Mouse (Mus musculus) hindbrain, embryonic 13.5 days (tissue): ENCODE results near the gene Pif1. TPM values are rescaled to one million over a fixed set of nuclear protein-coding genes. Genes with fewer than 3 reads are reported as not detected.

Experiments
- ATAC-seq: fragments of 200-750 bp; cut with Nextera tagmentation; 2 replicates; pipeline ENCODE4 v1.8.0; 2017; ENCODE audit warnings: moderate TSS enrichment; ENCODE audit not compliant: low FRiP score
- H3K27ac ChIP-seq: fragments of 300-500 bp; sonication (generic); 2 replicates; pipeline ENCODE4 v1.5.1; 2015; ENCODE audit warnings: inconsistent platforms, mild to moderate bottlenecking, moderate library complexity
- H3K27me3 ChIP-seq: fragments of 300-500 bp; sonication (generic); 2 replicates; pipeline ENCODE4 v1.6.1; 2015; ENCODE audit warnings: mild to moderate bottlenecking, inconsistent platforms
- H3K36me3 ChIP-seq: fragments of 300-500 bp; sonication (generic); 2 replicates; pipeline ENCODE4 v1.6.1; 2015; ENCODE audit warnings: mild to moderate bottlenecking, inconsistent platforms
- H3K4me1 ChIP-seq: fragments of 300-500 bp; sonication (generic); replicated peaks from 2 replicates; pipeline ENCODE4 v1.6.1; 2015; ENCODE audit warnings: inconsistent platforms
- H3K4me2 ChIP-seq: fragments of 300-500 bp; sonication (generic); 2 replicates; pipeline ENCODE4 v1.6.1; 2015; ENCODE audit warnings: inconsistent platforms, mild to moderate bottlenecking, moderate library complexity
- H3K4me3 ChIP-seq: fragments of 300-500 bp; sonication (generic); 2 replicates; pipeline ENCODE4 v1.5.1; 2015; ENCODE audit warnings: mild to moderate bottlenecking, inconsistent platforms
- H3K9ac ChIP-seq: fragments of 300-500 bp; sonication (generic); 2 replicates; pipeline ENCODE4 v1.6.1; 2015; ENCODE audit warnings: mild to moderate bottlenecking, inconsistent platforms
- H3K9me3 ChIP-seq: fragments of 300-500 bp; sonication (generic); 2 replicates; pipeline ENCODE4 v1.6.1; 2016; ENCODE audit warnings: inconsistent platforms
- WGBS: fragments of 180-500 bp; shearing (Covaris S2); methylation state at CpG from one replicate; pipeline ENCODE4 v1.1.7; 2015; 5-methylcytosine and 5-hydroxymethylcytosine counted together
- polyA plus RNA-seq: library from polyadenylated mRNA; unstranded; fragments of >200 nt; fragmentation: Nextera tagmentation; extraction: Ambion mirVana; gene quantifications from 2 replicates; pipeline ENCODE4 v1.2.1, GENCODE M21; 2015

The Pif1 gene
- polyA plus RNA-seq, 1 experiment from 2014 or later: 3.8 TPM

DNA sequence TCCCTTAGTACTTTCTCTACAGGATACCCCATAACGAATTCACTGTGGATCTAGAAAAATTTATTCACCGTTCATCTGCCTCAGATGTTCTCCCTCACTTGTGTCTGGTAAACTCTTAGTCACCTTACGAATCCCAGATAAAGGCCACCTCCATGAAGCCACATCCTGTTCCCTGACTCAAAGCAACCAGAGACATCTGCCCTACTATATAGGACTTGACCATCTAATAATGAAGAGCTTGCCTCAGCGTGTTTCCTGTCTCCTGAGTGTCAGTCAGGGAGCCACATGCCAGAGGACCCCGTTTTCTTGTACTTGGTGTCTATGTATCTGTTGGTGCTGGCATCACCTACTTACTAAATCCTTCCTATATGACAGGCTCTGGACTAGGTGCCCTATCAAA, 37.3 kb upstream of the Pif1 start:
- 90% methylated on average over 5 of the region's 5 CpGs for WGBS
- Histone ChIP-seq H3K4me3 (no peak overlapping the region), H3K4me1 (peaks cover 51% of the 10 kb centered on the region), H3K4me2 (no peak overlapping the region), H3K9me3 (no peaks in the 10 kb centered on the region), H3K27me3 (no peaks in the 10 kb centered on the region), H3K27ac (no peak overlapping the region), H3K9ac (no peak overlapping the region), H3K36me3 (no peaks in the 10 kb centered on the region)
- no peak for ATAC-seq

DNA sequence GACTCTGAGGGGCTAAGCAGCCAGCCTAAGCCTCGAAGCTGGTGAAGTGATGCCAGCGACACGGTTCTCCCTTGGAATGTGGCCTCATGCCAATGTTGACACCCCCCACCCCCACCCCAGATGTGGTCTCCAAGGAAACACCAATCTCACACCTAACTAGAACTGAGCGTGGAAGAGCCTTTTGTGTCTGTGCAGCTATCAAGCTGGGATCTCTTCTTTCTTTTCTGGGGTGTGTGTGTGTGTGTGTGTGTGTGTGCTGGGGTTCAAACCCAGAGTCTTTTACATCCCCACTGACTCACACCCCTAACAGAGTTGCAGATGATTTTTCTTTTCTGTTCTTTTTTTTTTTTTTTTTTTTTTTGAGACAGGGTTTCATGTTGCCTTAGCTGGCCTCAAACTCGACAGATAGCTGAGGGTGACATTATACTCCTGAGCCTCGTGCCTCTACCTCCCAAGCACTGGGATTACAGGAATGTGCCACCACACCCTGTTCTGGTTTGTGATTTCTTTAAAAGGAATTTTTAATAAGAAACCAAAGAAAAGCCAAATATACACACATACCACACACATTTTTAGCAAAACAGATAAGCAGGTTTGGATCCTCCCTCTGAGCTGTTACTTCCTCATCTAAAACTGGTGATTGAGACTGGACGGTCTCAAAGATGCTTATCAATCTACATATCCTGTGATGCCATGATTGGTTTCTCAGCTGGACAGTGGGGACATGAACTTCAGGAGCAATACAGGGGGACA, 36.7 kb upstream of the Pif1 start:
- no peak for ATAC-seq
- Histone ChIP-seq H3K4me1 (peaks cover 57% of the 10 kb centered on the region), H3K27me3 (no peaks in the 10 kb centered on the region), H3K9me3 (no peaks in the 10 kb centered on the region), H3K4me3 (no peak overlapping the region), H3K9ac (no peak overlapping the region), H3K36me3 (no peaks in the 10 kb centered on the region), H3K4me2 (no peak overlapping the region), H3K27ac (peak overlapping the region; percentile 40)
- WGBS: 28% methylated on average over 7 of the region's 7 CpGs

DNA sequence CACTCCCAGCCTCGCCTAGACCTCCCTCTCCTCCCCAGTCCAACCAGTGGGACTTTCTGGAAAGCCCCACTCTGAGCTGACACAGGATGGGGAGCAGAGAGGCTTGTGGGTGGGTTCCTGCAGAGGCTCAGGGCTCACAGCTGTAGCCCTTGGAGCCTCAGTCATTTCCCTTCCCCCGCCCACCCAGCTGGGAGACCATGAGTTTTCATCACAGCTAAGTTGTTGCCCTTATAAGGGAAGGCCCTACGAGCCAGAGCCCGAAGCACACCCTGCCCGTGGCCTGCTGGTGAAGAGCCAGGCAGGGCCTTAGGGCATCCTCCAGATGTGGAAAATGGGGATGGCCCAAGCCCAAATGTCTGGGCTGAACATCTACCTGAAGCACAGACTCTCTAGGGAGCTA, 35.9 kb upstream of the Pif1 start:
- H3K9me3 ChIP-seq: no peaks in the 10 kb centered on the region
- H3K27ac ChIP-seq: peak overlapping the region; percentile 40; the same call in 1 of the 2 replicates
- no peak for ATAC-seq
- H3K4me1 ChIP-seq: peaks cover 57% of the 10 kb centered on the region
- H3K4me2 ChIP-seq: no peak overlapping the region
- 40% methylated on average over 5 of the region's 5 CpGs for WGBS
- H3K27me3 ChIP-seq: no peaks in the 10 kb centered on the region
- H3K36me3 ChIP-seq: peaks cover 5% of the 10 kb centered on the region; the same call in 1 of the 2 replicates
- no peak overlapping the region for H3K9ac ChIP-seq
- no peak overlapping the region for H3K4me3 ChIP-seq

DNA sequence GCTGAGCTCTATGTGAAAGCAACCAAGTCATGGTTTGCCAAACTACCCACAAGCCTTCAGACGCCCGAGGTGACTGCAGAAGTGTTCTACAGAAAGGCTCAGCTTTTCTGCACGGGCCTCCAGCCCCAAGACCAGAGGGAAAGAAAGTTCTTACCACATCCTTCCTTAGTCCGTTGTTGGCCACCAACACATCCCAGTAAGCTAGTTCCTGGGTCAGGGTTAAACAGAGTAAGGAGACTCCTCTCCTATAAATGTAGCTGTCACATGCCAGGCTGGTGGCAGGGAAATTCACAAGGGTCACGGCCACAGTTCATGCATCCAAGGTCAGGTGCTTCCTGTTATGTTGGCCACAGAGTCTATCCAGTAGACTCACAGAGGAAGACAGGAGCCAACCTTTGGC, 34.8 kb upstream of the Pif1 start:
- ATAC-seq: no peak
- Histone ChIP-seq H3K4me1 (peaks cover 52% of the 10 kb centered on the region), H3K9ac (no peak overlapping the region), H3K4me2 (no peak overlapping the region), H3K27ac (no peak overlapping the region), H3K4me3 (no peak overlapping the region), H3K27me3 (no peaks in the 10 kb centered on the region), H3K36me3 (peaks cover 16% of the 10 kb centered on the region), H3K9me3 (no peaks in the 10 kb centered on the region)
- WGBS: 88% methylated on average over 5 of the region's 5 CpGs

DNA sequence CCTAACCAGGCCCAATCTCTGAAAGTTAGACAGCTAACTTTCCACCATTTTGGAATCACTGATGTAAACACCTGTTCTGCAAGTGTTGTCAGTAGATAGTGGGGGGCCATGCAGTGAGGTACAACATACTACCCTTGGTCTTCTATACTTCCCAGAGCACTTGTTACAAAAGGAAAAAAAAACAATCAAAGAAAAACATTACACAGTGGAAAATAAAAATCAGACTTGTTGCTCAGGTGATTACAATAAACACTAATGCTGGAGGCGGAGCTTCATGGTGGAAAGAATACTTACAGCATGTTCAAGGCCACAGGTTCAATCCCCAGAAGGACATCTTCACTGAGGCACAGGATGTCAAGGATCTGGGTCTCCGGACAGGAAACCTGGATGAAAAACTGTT, 34.2 kb upstream of the Pif1 start:
- WGBS: 96% methylated on average over 2 of the region's 2 CpGs
- no peak overlapping the region for H3K9ac ChIP-seq
- peaks cover 21% of the 10 kb centered on the region for H3K36me3 ChIP-seq
- no peak for ATAC-seq
- no peaks in the 10 kb centered on the region for H3K27me3 ChIP-seq
- no peak overlapping the region for H3K4me3 ChIP-seq
- no peak overlapping the region for H3K27ac ChIP-seq
- H3K9me3 ChIP-seq: no peaks in the 10 kb centered on the region
- peaks cover 50% of the 10 kb centered on the region for H3K4me1 ChIP-seq
- H3K4me2 ChIP-seq: no peak overlapping the region

DNA sequence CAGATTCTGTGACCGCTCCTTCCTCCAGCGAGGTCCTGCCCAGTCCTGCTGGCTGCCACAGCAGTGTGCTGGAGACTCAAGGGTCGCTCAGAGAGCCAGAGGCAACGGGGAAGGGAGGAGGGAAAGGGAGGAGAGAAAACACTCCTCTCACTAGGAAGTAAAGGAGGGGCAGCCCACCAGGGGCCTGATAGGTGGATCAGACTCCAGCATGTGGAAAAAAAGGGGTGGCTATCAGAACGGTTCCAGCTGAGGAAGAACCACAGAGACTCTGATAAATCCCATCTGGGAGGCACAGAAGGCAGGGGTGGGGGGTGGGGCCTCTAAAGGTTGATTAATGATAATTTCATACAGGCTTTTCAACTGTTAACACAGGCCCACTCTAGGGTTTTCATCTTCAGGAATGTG, 32.0 kb upstream of the Pif1 start:
- 13% methylated on average over 5 of the region's 5 CpGs for WGBS

DNA sequence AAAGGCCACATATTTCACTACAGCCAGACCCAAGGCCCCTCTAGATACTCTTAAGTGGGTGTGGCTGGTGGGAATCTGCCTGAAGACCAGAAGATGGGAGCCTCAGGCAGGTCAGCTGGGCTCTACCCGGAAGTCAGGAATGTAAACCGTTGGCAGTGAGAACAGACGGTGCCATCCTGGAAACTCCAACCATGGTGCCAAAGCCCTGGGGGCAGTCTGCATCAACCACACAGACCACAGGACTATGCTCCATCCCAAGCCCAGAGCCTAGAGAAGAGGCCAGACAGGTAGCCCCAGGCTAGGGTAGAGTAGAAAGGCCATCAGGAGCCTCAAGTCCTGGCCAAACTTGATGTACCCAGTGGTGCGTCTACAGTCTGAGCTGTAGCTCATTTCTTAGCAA, 31.3 kb upstream of the Pif1 start:
- no peak overlapping the region for H3K4me3 ChIP-seq
- no peaks in the 10 kb centered on the region for H3K27me3 ChIP-seq
- no peak overlapping the region for H3K27ac ChIP-seq
- H3K9me3 ChIP-seq: no peaks in the 10 kb centered on the region
- 91% methylated on average over 4 of the region's 4 CpGs for WGBS
- H3K4me2 ChIP-seq: no peak overlapping the region
- no peak for ATAC-seq
- no peak overlapping the region for H3K9ac ChIP-seq
- peaks cover 32% of the 10 kb centered on the region for H3K36me3 ChIP-seq
- H3K4me1 ChIP-seq: peaks cover 27% of the 10 kb centered on the region

More for the DNA sequence above, 32.0 kb upstream of the Pif1 start:
- Histone ChIP-seq H3K9ac (peak overlapping the region; percentile 46; the same call in 1 of the 2 replicates), H3K36me3 (peaks cover 32% of the 10 kb centered on the region), H3K4me3 (no peak overlapping the region), H3K27ac (no peak overlapping the region), H3K4me2 (no peak overlapping the region), H3K4me1 (peaks cover 30% of the 10 kb centered on the region), H3K9me3 (no peaks in the 10 kb centered on the region), H3K27me3 (no peaks in the 10 kb centered on the region)
- ATAC-seq: no peak

DNA sequence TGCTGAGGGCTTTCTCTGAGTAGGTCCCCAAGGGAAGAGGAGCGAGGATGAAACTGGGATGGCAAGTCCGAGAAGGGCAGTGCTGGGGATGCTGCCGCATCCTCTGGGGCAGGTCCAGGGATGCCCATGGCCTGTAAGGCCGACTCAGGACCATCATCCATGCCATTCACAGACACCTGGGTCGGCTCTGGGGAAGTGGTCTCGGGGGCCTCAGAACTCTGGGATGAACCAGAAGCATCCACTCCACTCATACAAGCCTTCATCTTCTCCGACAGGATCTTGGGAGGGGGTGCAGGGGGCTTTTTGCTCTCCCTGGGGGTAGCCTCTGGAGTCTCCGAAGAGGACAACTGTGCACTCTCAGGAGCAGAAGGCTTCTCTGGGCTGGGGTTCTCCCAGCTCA, 30.6 kb upstream of the Pif1 start:
- Histone ChIP-seq H3K4me2 (no peak overlapping the region), H3K4me1 (peaks cover 25% of the 10 kb centered on the region), H3K27me3 (no peaks in the 10 kb centered on the region), H3K9me3 (no peaks in the 10 kb centered on the region), H3K9ac (no peak overlapping the region), H3K27ac (no peak overlapping the region), H3K4me3 (no peak overlapping the region), H3K36me3 (peaks cover 32% of the 10 kb centered on the region)
- 97% methylated on average over 8 of the region's 8 CpGs for WGBS
- ATAC-seq: no peak

DNA sequence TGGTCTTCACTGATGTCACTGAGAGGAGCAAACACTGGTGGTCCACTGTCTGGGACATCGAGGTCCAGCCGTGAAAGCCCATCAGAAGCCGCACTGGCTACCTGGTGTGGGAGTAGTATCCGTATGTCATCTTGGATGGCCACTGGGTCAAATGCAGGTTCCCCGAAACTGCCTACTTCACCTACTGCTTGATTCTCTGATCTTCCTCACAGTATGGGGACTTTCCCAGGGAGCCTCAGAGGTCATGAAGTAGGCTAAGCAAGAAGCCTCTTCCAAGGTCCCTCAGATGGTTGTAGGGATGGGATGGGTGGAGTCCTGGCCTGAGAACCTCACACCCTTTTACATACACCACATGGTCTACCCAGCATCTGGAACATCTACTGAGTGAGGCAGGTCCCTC, 30.0 kb upstream of the Pif1 start:
- H3K9ac ChIP-seq: no peak overlapping the region
- no peak overlapping the region for H3K27ac ChIP-seq
- WGBS: 98% methylated on average over 5 of the region's 5 CpGs
- no peak overlapping the region for H3K4me2 ChIP-seq
- H3K36me3 ChIP-seq: peaks cover 32% of the 10 kb centered on the region
- ATAC-seq: no peak
- H3K27me3 ChIP-seq: no peaks in the 10 kb centered on the region
- peaks cover 29% of the 10 kb centered on the region for H3K4me1 ChIP-seq
- no peak overlapping the region for H3K4me3 ChIP-seq
- H3K9me3 ChIP-seq: no peaks in the 10 kb centered on the region

DNA sequence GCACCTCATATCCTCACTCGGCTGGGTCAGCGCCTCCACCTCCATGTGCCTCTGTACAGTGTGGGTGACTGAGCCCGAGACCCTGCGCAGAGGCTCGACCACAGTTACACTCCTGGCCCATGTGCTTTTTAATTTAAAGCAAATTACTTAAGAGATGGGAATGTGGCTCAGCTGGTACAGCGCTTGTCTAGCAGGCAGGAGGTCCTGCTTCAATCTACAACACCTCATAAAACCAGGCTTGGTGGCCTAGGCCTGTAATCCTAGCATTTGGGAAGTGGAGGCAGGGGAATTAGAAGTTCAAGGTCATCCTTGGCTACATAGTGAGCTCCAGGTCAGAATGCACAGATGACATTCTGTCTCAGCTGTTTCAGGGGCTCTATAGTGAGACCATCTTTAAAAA, 28.2 kb upstream of the Pif1 start:
- peaks cover 36% of the 10 kb centered on the region for H3K4me1 ChIP-seq
- no peak overlapping the region for H3K4me3 ChIP-seq
- no peaks in the 10 kb centered on the region for H3K9me3 ChIP-seq
- peaks cover 43% of the 10 kb centered on the region for H3K36me3 ChIP-seq
- no peaks in the 10 kb centered on the region for H3K27me3 ChIP-seq
- WGBS: 87% methylated on average over 6 of the region's 6 CpGs
- no peak for ATAC-seq
- H3K9ac ChIP-seq: no peak overlapping the region
- H3K27ac ChIP-seq: no peak overlapping the region
- H3K4me2 ChIP-seq: no peak overlapping the region

DNA sequence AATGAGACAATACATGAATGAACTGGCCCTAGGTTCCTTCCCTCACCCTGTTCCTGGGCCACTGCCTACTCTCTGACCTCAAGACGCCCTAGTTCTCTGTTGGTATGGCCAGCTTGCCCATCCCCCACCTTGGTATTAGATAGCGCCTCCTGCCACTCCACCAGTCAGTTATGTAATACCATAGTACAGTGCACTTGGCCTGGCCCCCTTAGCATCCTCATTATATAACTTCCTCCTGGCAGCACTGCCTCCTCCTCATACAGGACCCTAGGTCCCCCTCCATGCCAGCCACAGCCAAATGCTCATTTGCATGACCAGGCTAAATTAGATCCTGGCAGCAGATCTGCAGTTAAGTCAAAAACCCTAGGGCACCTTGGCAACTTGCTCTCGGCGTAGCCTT, 25.9 kb upstream of the Pif1 start:
- no peaks in the 10 kb centered on the region for H3K9me3 ChIP-seq
- WGBS: 90% methylated on average over 4 of the region's 4 CpGs

DNA sequence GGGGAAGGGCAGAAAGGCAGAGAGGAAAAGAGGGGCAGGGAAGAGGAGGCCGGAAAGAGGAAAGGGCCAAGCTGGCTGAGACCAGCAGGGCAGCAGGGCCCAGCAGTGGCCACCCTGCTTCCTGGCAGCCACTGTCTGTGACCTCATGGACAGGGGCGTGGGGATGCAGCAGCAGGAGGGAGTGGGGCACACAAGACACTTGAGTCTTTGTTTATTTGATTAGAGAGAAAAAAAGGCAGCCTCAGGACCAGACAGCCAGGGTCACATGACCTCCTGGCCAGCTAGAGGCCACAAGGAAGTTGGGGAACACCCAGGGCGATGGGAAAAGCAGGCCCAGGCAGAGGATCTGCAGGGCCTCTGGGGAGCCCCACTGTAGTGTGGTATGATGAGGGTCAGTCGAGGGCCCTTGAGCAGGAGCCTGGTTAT, 24.9 kb upstream of the Pif1 start:
- Histone ChIP-seq H3K9me3 (no peaks in the 10 kb centered on the region), H3K4me3 (no peak overlapping the region), H3K4me1 (peaks cover 19% of the 10 kb centered on the region), H3K27me3 (no peaks in the 10 kb centered on the region), H3K4me2 (no peak overlapping the region), H3K27ac (peak overlapping the region; percentile 31; the same call in 1 of the 2 replicates), H3K9ac (0 out of 2 replicates have a peak overlapping the region, but pooled peaks have one; percentile 20), H3K36me3 (peaks cover 39% of the 10 kb centered on the region)
- WGBS: 31% methylated on average over 4 of the region's 4 CpGs
- ATAC-seq: no peak

More for the DNA sequence above, 25.9 kb upstream of the Pif1 start:
- H3K4me2 ChIP-seq: no peak overlapping the region
- ATAC-seq: no peak
- H3K9ac ChIP-seq: no peak overlapping the region
- H3K27ac ChIP-seq: no peak overlapping the region
- no peaks in the 10 kb centered on the region for H3K27me3 ChIP-seq
- no peak overlapping the region for H3K4me3 ChIP-seq
- peaks cover 19% of the 10 kb centered on the region for H3K4me1 ChIP-seq
- peaks cover 44% of the 10 kb centered on the region for H3K36me3 ChIP-seq

DNA sequence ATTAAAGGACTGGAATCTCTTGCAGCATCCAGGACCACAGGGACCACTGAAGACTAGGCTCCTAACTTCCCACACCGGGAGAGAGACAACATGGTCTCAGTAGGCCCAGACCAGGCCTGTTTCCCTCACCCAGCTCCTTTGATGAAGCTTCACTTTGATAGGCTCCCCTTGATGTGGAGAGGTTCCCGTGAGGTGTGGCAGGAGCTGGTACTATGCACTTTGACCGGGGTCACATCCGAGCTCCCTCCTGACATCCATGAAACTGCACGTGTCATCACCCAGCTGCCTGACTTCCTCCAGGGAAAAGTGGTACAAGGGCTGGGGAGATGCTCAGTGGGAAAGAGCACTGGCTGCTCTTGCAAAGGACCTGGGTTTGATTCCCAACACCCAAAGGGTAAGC, 23.9 kb upstream of the Pif1 start:
- Histone ChIP-seq H3K27ac (no peak overlapping the region), H3K27me3 (no peaks in the 10 kb centered on the region), H3K4me1 (peaks cover 19% of the 10 kb centered on the region), H3K9me3 (no peaks in the 10 kb centered on the region), H3K9ac (no peak overlapping the region), H3K36me3 (peaks cover 41% of the 10 kb centered on the region), H3K4me3 (no peak overlapping the region), H3K4me2 (no peak overlapping the region)
- no peak for ATAC-seq
- 91% methylated on average over 5 of the region's 5 CpGs for WGBS
